Mouse (Mus musculus) liver, adult 2 months (tissue): Measurements from ENCODE around the gene Jsrp1. TPM values are rescaled to one million over a fixed set of nuclear protein-coding genes. Genes with fewer than 3 reads are reported as not detected.

ENCODE experiments used
- DNase-seq: peaks from one replicate; pipeline ENCODE4 v3.0.0-alpha.2; 2011; ENCODE audit warnings: low read depth, low spot score; ENCODE audit errors: extremely low read depth
- H3K27ac ChIP-seq: fragments of 200-500 bp; replicated peaks from 2 replicates; pipeline ENCODE4 v1.5.1; 2012; ENCODE audit warnings: low read depth, mild to moderate bottlenecking, control low read depth, inconsistent platforms, low read length; ENCODE audit not compliant: insufficient read depth
- H3K27me3 ChIP-seq: fragments of 200-500 bp; 2 replicates; pipeline ENCODE4 v1.6.1; 2012; ENCODE audit warnings: mild to moderate bottlenecking, moderate library complexity, low read length, inconsistent platforms; ENCODE audit not compliant: control insufficient read depth, insufficient read depth
- H3K36me3 ChIP-seq: fragments of 200-500 bp; 2 replicates; pipeline ENCODE4 v1.6.1; 2012; ENCODE audit warnings: low read length, inconsistent platforms; ENCODE audit not compliant: control insufficient read depth, insufficient read depth
- H3K4me1 ChIP-seq: fragments of 200-500 bp; 2 replicates; pipeline ENCODE4 v1.6.1; 2011; ENCODE audit warnings: low read length; ENCODE audit not compliant: control insufficient read depth, insufficient read depth
- H3K4me3 ChIP-seq: fragments of 200-500 bp; 2 replicates; pipeline ENCODE4 v1.5.1; 2011; ENCODE audit warnings: low read depth, mild to moderate bottlenecking, control low read depth, low read length, moderate library complexity; ENCODE audit not compliant: insufficient read depth
- H3K79me2 ChIP-seq: fragments of 200-500 bp; 2 replicates; pipeline ENCODE4 v1.6.1; 2012; ENCODE audit warnings: inconsistent platforms, mild to moderate bottlenecking, low read length, moderate library complexity; ENCODE audit not compliant: control insufficient read depth, insufficient read depth
- H3K9ac ChIP-seq: fragments of 200-500 bp; 2 replicates; pipeline ENCODE4 v1.6.1; 2012; ENCODE audit warnings: low read depth, mild to moderate bottlenecking, control low read depth, inconsistent platforms, low read length
- CTCF ChIP-seq: fragments of 200-500 bp; IDR thresholded peaks from 2 replicates; pipeline ENCODE4 v1.5.1; 2011; ENCODE audit warnings: low read depth, low read length, control low read depth
- POLR2A ChIP-seq: fragments of 200-500 bp; IDR thresholded peaks from 2 replicates; pipeline ENCODE4 v1.6.1; 2011; ENCODE audit warnings: low read length, control low read depth; ENCODE audit not compliant: insufficient read depth; ENCODE audit errors: extremely low read depth
- WGBS: fragments of 180-500 bp; shearing (Covaris S2); methylation state at CpG from one replicate; pipeline ENCODE4 v1.1.7; 2018; 5-methylcytosine and 5-hydroxymethylcytosine counted together
- polyA plus RNA-seq: library from polyadenylated mRNA; depleted of rRNA; stranded (reverse); fragments of >200 nt; gene quantifications from 2 replicates; pipeline ENCODE4 v1.2.3, GENCODE M21; 2012
- total RNA-seq: library from RNA; depleted of rRNA; stranded (reverse); fragments of >200 nt; gene quantifications from 2 replicates; pipeline ENCODE4 v1.2.3, GENCODE M21; 2014

Gene Jsrp1
- total and polyA plus RNA-seq, 2 experiments = not detected

DNA sequence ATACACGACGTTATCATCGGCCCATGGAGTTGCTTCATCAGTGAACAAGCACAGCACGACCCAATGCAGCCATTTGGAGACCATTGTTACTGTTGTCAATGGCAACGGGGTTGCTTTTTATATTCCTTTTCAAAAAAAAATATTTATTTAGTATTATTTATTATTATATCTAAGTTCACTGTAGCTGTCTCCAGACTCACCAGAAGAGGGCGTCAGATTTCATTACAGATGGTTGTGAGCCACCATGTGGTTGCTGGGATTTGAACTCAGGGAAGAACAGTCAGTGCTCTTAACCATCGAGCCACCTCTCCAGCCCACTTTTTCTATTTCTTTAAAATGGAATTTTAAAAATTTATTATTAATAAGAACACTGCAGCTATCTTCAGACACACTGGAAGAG, 1.5 kb upstream of the Jsrp1 start:
- Histone ChIP-seq H3K36me3 (no peaks in the 10 kb centered on the region), H3K4me1 (peaks cover 4% of the 10 kb centered on the region; the same call in 1 of the 2 replicates), H3K4me3 (no peak overlapping the region), H3K27me3 (no peaks in the 10 kb centered on the region), H3K9ac (no peak overlapping the region), H3K27ac (no peak overlapping the region), H3K79me2 (no peaks in the 10 kb centered on the region)
- whole genome bisulfite sequencing = 56% methylated on average over 7 of the region's 7 CpGs
- no peak for TF ChIP-seq POLR2A
- no peak for TF ChIP-seq CTCF
- no peak for DNase-seq

DNA sequence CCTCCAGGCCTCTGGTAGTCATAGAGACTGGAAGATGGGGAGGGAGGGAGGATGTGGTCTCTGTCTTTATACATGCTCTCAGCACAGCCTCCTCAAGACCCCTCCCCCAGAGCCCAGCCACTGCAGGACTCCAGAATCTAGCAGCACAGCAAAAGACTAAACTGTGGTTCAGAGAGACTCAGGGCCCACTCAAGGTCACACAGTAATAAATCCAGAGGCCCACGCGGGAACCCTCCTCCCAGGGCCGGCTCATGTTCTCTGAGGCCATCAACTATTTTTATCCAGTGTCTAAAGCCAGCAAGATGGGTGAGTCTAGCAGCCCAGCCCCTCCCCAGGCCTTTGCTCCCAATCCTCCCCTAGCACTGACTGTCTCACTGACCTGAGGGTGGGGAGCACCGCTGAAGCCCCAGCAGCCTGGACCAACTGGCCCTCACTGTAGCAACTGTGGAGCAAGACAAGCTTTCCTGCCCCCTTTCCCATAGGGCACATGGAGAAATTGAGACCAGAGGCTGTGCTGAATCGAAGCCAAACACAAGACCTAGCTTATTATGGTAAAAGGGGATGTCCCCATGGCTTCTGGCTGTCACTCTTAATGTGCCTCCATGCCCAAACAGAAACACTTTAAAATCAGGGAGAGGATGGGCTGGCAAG, 782 bp downstream of the Jsrp1 start:
- WGBS = 63% methylated on average over 5 of the region's 5 CpGs
- Histone ChIP-seq H3K36me3 (no peaks in the 10 kb centered on the region), H3K4me3 (no peak overlapping the region), H3K4me1 (no peaks in the 10 kb centered on the region; the same call in 1 of the 2 replicates), H3K27ac (no peak overlapping the region), H3K9ac (no peak overlapping the region), H3K27me3 (no peaks in the 10 kb centered on the region; the same call in 1 of the 2 replicates), H3K79me2 (no peaks in the 10 kb centered on the region)
- DNase-seq = no peak
- no peak for TF ChIP-seq POLR2A
- TF ChIP-seq CTCF = no peak

DNA sequence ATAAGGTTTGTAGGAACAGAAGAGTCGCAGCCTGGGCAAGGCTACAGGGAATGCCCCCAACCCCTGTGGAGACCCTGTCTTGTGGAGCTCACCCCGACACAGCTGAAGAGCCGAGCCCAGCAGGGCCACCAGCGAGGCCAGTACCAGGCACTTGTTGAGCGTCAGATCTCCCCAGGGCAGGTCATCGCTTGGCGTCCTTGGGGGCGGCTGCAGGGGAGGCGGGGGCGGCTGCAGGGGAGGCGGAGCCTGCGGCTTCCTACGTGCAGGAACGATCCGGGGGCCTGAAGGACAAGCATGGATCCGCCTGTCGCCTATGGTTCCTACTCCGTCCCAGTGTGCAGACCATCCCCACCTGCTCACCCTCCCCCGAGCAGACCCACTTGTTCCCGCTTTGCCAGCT, 3.2 kb downstream of the Jsrp1 start:
- H3K4me1 ChIP-seq = peaks cover 5% of the 10 kb centered on the region
- no peak overlapping the region for H3K9ac ChIP-seq
- WGBS = 26% methylated on average over 20 of the region's 20 CpGs
- TF ChIP-seq POLR2A = no peak
- TF ChIP-seq CTCF = no peak
- H3K4me3 ChIP-seq = no peak overlapping the region
- no peaks in the 10 kb centered on the region for H3K36me3 ChIP-seq
- DNase-seq = no peak
- no peaks in the 10 kb centered on the region; the same call in 1 of the 2 replicates for H3K27me3 ChIP-seq
- no peaks in the 10 kb centered on the region for H3K79me2 ChIP-seq
- H3K27ac ChIP-seq = no peak overlapping the region

DNA sequence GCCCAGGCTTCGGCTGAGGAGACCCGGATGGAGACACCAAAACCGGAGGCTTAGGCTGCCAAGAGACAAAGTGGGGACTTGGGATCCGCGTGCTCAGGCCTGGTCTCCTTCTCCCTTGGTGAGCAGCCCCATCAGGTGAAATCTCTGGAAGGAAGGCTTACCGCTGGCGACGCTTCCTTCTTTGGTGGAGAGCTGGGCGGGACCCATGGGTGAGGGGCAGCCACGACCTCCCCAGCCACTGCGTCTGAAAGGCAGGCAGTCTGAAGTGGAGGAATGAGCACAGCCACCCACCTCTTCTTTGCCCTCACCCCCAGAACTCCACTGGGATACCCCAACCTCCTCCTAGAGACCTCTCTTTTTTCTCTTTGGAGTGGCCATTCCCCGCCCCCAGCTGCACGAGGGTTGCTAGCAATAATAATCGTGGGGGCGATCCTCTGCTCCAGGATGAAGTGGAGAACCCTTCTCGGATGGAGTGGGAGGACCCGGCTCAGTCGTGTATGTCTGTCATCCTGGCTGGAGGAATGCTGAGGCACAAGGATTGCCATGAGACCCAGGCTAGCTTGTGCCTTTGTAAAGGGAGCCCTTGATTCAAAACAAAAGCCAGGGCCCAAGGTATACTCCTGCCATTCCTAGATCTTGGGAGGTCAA, 4.2 kb downstream of the Jsrp1 start:
- 33% methylated on average over 18 of the region's 18 CpGs for WGBS
- peaks cover 5% of the 10 kb centered on the region for H3K4me1 ChIP-seq
- no peak overlapping the region for H3K9ac ChIP-seq
- H3K36me3 ChIP-seq = no peaks in the 10 kb centered on the region
- H3K79me2 ChIP-seq = no peaks in the 10 kb centered on the region
- no peak overlapping the region for H3K4me3 ChIP-seq
- no peak for DNase-seq
- H3K27ac ChIP-seq = no peak overlapping the region
- no peak for TF ChIP-seq CTCF
- no peaks in the 10 kb centered on the region; the same call in 1 of the 2 replicates for H3K27me3 ChIP-seq

DNA sequence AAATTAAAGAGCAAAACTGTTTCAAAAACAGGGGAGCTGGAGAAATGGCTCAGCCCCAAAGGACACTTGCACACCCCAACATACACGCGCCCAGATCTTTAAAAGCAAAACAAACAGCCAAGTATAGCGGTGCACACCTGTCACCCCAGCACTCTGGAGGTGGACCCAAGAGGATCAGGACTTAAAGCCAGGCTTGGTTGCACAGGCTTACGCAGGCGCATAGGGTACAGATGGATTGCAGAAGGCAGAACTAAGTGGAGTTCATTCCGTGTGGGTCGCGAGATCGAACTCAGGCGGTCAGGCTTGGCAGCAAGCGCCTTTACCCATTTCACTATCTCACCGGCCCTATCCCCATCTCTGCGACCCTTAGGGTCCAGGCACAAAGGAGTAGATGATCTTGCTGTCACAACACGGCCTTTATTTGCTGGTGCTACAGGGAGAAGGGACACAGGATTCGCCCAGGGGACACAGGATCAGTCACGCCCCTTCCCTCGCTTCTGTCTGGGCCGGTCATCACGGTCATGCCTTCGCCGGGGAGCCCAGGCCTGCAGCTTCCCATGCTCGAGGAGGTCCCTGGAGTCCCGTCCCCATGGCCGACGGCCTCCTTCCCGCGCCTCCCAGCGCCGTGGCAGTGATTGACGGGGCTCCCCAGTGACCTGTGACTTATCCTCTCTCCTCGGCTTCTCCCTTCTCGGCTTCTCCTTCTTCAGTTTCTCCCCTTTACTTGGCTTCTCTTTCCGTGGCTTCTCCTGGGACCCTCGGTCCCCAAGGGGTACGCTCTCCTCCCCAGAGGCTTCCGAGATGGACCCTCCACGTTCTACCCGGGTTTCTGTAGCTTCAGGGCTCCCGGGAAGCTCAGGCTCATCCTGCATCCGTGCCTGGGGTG, 5.0 kb downstream of the Jsrp1 start:
- 28% methylated on average over 40 of the region's 40 CpGs for WGBS
- Histone ChIP-seq H3K27ac (no peak overlapping the region), H3K27me3 (no peaks in the 10 kb centered on the region; the same call in 1 of the 2 replicates), H3K36me3 (no peaks in the 10 kb centered on the region; the same call in 1 of the 2 replicates), H3K4me3 (no peak overlapping the region), H3K79me2 (no peaks in the 10 kb centered on the region), H3K9ac (no peak overlapping the region), H3K4me1 (peaks cover 5% of the 10 kb centered on the region)
- no peak for TF ChIP-seq POLR2A
- no peak for TF ChIP-seq CTCF
- no peak for DNase-seq
